Mouse (Mus musculus) regulatory T cell (primary cell): ENCODE measurements at regions not wholly inside any gene's neighbourhood (a gene's known extent, or its start where the extent isn't known, plus 50 kb on each side); places are given as distances from the start of the nearest gene placed in this dataset.

Source experiments
- in situ Hi-C: fragments of 300-600 bp; cut with MboI, MseI; formaldehyde crosslinking; loops from one replicate; pipeline ENCODE4 v1.15.1; 2025; ENCODE audit warnings: high pct_unique_total_duplicates

- in situ Hi-C loops, result loop anchor here (5.0 kb wide), 1 partner anchor 39 kb away; no protein-coding TSS in a partner anchor
These were observed 156.6 kb upstream of the Tex13c2 start for GRCm38 (mm10) chrX:42332906-42333305.

GRCm38 (mm10) chrX:42333631-42334030 is 155.9 kb upstream of the Tex13c2 start:
- in situ Hi-C loops, result loop anchor here (5.0 kb wide), 1 partner anchor 39 kb away; no protein-coding TSS in a partner anchor

DNA sequence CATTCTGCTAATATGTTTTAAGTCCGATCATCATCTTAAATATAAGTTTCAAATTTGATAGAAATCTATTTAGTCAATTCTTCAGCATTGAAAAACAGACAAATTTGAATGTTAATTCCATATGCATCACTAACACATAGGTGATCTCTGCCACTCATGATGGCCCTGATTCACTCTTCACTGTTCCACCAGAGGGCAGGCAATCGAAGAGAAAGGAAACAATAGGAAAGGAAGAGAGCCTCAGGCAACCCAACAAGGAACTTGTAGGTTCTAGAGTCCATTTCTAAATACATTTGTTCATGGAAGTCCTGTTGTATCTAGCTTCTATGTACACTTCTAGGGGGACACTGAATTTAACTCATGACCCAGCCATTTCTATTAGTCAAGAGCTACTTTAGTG is 154.7 kb upstream of the Tex13c2 start:
- in situ Hi-C loops, result loop anchor here (5.0 kb wide), 1 partner anchor 38 kb away; no protein-coding TSS in a partner anchor

DNA sequence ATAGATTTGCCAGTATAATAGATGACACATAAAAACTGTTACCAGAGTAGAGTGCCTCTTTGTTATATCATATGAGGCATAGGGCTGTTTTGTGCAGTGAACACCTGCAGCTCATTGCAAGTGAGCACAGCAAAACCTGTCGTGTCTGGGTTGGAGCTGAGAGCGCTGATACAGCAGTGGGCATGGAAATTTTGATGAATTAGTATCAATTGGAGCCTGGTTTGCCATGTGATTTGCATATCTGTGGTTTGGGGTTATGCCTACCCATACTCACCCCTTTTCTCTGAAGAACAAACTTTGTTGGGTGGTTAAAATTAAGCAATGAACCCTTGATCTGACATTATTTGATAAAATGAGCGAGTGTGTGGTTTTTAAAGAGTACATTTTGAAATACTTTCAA is 152.7 kb upstream of the Tex13c2 start:
- in situ Hi-C loops, result no loop called here

DNA sequence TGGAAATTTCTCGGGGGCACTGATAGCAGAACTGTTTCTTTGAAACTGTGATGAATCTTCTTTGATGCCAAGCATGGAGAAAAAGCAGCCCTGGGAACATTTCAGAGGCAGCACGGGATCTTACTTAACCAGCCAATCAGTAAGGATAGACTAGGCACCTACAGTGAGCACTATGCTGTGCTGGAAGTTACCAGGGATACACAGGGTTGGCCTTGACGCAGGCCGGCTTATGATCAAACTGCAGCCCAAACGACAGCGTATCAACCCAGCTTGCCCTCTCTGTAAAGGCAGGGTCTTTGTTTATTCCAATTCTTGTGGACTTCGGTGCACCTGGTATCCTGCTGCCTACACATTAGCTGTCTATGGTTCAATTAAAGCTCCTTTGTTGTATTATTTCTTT is 147.1 kb upstream of the Tex13c2 start:
- in situ Hi-C loops, result no loop called here

GRCm38 (mm10) chrX:42342951-42343879 is 146.3 kb upstream of the Tex13c2 start:
- in situ Hi-C loops, result no loop called here

DNA sequence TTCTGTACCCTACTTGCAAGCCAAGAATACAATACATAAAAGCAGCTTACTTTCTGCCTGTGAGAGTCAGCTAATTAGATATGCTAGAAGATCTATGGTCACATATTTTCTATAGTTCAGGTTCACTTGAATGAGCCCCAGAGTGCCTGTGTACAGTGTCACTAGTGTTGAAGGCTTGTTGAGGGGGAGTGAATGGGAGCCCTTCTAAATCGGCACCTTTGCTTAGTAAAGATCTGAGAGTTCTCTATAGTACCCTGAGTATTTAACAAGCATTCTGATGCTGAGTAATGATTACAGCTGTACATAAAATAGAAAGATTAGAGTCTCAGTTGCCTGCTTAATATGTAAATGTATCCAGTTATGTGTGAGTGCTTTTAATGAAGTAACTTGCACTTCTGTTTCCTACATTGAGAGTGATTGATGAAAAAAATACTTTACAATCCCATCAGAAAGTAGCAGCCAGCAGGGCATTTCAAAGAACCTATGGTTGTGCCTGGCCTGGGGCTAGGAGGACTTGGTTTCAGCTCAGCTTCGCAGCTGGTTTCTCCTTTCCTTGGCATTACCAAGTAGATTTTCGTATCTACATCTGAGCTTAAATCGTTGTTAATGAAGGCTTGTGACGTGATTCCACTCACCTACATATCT is 136.8 kb upstream of the Tex13c2 start:
- in situ Hi-C loops, result no loop called here

GRCm38 (mm10) chrX:42359381-42360172 is 129.9 kb upstream of the Tex13c2 start:
- in situ Hi-C loops, result loop anchor here (5.0 kb wide), 1 partner anchor 153 kb away; no protein-coding TSS in a partner anchor

DNA sequence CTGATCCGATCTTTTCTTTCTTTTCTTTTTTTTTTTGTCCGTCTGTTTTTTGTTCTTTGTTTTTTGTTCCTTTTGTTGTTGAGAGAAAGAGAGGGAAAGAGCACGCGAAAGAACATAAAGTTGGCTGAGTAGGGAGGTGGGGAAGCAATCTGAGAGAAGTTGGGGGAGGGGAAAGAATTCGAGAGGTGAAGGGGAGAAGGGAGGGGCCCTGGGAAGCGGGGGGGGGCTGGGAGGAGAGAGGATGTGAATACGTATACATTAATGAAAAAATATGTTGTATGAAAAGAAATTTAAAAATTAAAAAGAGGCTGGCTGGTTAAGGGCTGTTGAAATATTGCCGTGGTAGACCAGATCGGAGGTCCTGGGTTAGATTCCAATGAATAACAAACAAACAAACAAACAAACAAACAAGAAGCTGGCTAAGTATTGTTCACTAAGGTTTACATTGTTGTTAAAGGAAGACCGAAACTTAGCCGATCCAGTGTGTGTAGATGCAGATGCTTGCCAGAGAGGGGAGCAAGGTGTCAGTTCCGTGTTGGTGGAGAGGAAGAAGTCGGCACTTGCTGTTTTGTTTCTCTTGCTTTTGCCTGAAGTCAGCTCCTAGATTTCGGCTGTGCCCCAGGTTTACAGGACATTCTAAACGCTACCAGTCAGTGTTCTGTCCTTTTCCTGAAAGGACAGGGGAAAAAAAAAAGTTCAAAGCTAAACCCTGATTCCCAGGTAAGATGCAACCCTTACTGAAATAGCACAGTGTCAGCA is 129.1 kb upstream of the Tex13c2 start:
- in situ Hi-C loops, result loop anchor here (5.0 kb wide), 1 partner anchor 152 kb away; no protein-coding TSS in a partner anchor

DNA sequence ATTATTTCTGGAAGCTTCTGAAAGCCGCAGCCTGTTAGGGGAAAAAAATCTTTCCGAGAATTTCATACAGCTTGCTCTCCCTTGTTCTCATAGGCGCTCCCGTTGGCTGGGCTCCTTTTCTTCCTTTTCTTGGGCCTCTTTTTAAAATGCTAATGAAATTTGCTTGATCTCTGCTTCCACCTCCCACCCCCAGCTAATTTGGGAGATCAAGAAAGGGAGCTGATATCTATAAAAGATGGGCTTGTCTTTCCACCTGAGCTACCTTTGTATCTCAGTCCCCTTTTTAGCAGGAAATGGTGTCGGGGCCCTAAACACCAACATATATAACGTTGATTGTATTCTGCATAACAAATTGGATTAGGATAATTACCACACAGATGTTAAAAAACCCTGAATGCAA is 128.5 kb upstream of the Tex13c2 start:
- in situ Hi-C loops, result loop anchor here (5.0 kb wide), 1 partner anchor 151 kb away; no protein-coding TSS in a partner anchor

DNA sequence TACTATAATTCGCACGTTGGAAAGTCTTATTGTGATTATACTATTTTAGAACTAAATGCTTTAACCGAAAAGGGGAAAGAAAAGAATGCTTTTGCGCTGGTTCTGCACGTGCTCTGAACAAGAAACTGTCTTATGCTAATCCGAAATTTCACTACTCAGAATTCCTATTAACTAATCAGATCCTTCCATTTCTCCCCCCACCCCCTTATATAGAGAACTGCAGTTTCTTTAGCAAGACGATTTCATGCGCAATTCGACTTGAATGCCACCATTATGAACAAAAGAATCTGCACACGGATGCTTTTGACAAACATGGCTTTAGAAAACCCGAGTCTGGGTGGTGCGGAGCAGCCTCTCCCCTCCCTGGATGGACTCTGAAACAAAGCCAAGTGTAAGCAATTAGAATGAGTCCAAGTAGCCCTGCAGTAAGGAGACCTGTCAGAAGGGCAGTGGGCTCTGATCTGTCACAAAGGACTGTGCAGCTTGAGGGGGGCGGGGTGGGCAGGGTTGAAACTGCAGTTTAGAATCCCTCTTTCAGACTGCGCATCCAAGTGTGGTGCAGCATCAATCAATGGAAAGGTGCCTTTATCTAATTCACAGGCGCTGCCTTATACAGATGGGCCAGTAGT is 128.0 kb upstream of the Tex13c2 start:
- in situ Hi-C loops, result loop anchor here (5.0 kb wide), 1 partner anchor 151 kb away; no protein-coding TSS in a partner anchor

GRCm38 (mm10) chrX:42364137-42364536 is 125.4 kb upstream of the Tex13c2 start:
- in situ Hi-C loops, result loop anchor here (5.0 kb wide), 1 partner anchor 148 kb away; no protein-coding TSS in a partner anchor

- in situ Hi-C loops, result loop anchor here (5.0 kb wide), 1 partner anchor 42 kb away; no protein-coding TSS in a partner anchor
These were observed 115.6 kb upstream of the Tex13c2 start for GRCm38 (mm10) chrX:42373794-42374398.

- in situ Hi-C loops, result loop anchor here (10.0 kb wide), 1 partner anchor 121 kb away; no protein-coding TSS in a partner anchor
These were observed 95.5 kb upstream of the Tex13c2 start for GRCm38 (mm10) chrX:42393836-42394556.

DNA sequence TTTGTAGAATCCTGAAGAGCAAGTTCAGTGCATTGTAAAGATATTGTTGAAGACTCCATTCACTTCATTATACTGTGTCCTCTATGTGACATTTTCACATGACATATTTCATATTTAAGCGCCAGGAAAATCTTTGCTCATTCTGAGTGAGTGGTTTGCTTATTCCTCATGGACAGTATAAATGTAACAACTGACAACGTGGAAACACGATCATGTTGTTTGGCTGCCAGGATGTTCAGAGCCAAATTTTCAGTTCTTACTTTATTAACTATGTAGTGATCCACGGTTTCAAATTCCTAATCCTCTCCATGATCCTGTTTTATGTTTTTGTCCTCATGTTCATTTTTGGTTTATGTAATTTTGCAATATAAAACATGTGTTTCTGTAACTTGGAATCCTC is 93.0 kb upstream of the Tex13c2 start:
- in situ Hi-C loops, result loop anchor here (10.0 kb wide), 1 partner anchor 118 kb away; no protein-coding TSS in a partner anchor

DNA sequence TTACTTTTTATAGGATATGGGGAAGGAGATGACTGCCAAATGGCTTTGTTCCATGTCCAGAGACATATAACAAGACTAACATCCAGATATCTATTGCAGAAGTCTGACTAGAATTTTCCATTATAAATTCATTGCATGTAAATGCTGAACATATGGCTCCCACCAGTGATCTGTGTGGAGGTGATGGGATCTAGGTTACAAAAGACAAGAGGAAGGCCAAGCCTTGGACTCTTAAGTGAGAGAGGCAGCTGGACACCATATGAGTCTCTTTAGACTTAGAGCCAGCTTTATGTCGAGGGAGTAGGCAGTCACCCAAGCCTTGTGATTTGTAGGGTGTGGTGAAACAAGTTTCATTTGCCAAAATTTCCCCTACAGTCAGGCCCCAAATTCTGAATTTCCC is 90.7 kb upstream of the Tex13c2 start:
- in situ Hi-C loops, result loop anchor here (10.0 kb wide), 1 partner anchor 116 kb away; no protein-coding TSS in a partner anchor

DNA sequence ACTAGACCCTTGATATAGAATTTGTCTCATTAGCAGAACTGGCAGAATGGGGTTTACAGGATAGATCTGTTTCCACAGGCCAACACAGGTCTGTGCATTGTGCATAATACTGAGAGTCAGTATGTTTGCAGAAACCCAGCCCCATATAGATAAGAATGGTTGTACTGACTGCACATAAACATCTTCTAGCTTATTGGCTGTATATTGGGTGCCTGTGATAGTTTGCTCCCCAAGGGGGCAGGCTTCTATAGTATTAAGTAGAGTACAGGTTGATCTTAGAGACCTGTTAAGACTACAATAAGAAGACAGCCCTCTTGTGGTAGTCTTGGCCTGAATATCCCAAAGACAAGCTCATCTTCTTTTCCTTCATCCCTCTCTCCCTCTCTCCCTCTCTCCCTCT is 90.1 kb upstream of the Tex13c2 start:
- in situ Hi-C loops, result loop anchor here (10.0 kb wide), 1 partner anchor 115 kb away; no protein-coding TSS in a partner anchor

DNA sequence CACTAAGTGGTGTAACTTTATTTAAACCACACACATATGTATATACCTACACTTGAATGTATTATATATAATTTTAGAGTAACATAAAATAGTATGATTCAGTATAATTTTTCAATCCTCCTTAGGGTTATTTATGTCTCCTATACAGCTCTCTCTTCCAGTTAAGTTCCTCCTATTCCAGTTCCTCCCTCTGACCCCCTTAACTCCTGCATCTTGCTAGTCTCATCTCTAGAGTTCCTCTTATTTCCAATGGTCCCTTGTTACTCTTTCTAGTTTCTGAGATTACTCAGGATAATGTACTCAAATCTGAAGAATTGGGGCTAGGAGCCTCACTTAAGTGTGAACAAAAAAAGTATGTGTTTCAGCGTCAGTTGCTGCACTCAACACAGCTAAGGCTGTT is 88.4 kb upstream of the Tex13c2 start:
- in situ Hi-C loops, result no loop called here
